Mouse (Mus musculus) liver, postnatal 0 days (tissue): ENCODE measurements at regions not wholly inside any gene's neighbourhood (a gene's known extent, or its start where the extent isn't known, plus 50 kb on each side); places are given as distances from the start of the nearest gene placed in this dataset.
A peak's percentile ranks its signal among the peaks of the same experiment; 100 is the strongest.

Source experiments
- ATAC-seq: fragments of 200-750 bp; cut with Nextera tagmentation; 2 replicates; pipeline ENCODE4 v1.8.0; 2017; ENCODE audit warnings: mild to moderate bottlenecking, moderate library complexity
- DNase-seq: peaks from one replicate; pipeline ENCODE4 v3.0.0-alpha.2; 2016
- H3K27ac ChIP-seq: fragments of 300-500 bp; sonication (generic); 2 replicates; pipeline ENCODE4 v1.5.1; 2014; ENCODE audit warnings: antibody characterized with exemption, moderate library complexity, mild to moderate bottlenecking, low read depth
- H3K27me3 ChIP-seq: fragments of 300-500 bp; sonication (generic); 2 replicates; pipeline ENCODE4 v1.6.1; 2014; ENCODE audit warnings: low read length, control low read depth, mixed read lengths; ENCODE audit not compliant: insufficient read depth
- H3K36me3 ChIP-seq: fragments of 300-500 bp; sonication (generic); replicated peaks from 2 replicates; pipeline ENCODE4 v1.6.1; 2014; ENCODE audit warnings: mild to moderate bottlenecking, control low read depth, low read length, moderate library complexity, mixed read lengths; ENCODE audit not compliant: insufficient read depth
- H3K4me1 ChIP-seq: fragments of 300-500 bp; sonication (generic); 2 replicates; pipeline ENCODE4 v1.6.1; 2014; ENCODE audit warnings: antibody characterized with exemption, mild to moderate bottlenecking, control low read depth; ENCODE audit not compliant: insufficient read depth
- H3K4me2 ChIP-seq: fragments of 300-500 bp; sonication (generic); 2 replicates; pipeline ENCODE4 v1.6.1; 2014; ENCODE audit warnings: low read depth, mild to moderate bottlenecking, low read length, moderate library complexity, mixed read lengths
- H3K4me3 ChIP-seq: fragments of 300-500 bp; sonication (generic); 2 replicates; pipeline ENCODE4 v1.5.1; 2014; ENCODE audit warnings: low read depth, low read length
- H3K9ac ChIP-seq: fragments of 300-500 bp; sonication (generic); replicated peaks from 2 replicates; pipeline ENCODE4 v1.6.1; 2014; ENCODE audit warnings: mild to moderate bottlenecking, moderate library complexity
- H3K9me3 ChIP-seq: fragments of 300-500 bp; sonication (generic); 2 replicates; pipeline ENCODE4 v1.6.1; 2016; ENCODE audit warnings: mild to moderate bottlenecking, control low read depth, low read length, mixed read lengths
- CTCF ChIP-seq: sonication (generic); IDR thresholded peaks from 2 replicates; pipeline ENCODE4 v1.5.1; 2016; ENCODE audit warnings: antibody characterized with exemption, low read depth
- EP300 ChIP-seq: IDR thresholded peaks from 2 replicates; pipeline ENCODE4 v1.6.1; 2016; ENCODE audit warnings: antibody characterized with exemption, low read depth, mild to moderate bottlenecking
- WGBS: fragments of 180-500 bp; shearing (Covaris S2); extraction: QIAGEN DNeasy Blood & Tissue Kit; methylation state at CpG from one replicate; pipeline ENCODE4 v1.1.7; 2014; ENCODE audit not compliant: insufficient replicate concordance; 5-methylcytosine and 5-hydroxymethylcytosine counted together

DNA sequence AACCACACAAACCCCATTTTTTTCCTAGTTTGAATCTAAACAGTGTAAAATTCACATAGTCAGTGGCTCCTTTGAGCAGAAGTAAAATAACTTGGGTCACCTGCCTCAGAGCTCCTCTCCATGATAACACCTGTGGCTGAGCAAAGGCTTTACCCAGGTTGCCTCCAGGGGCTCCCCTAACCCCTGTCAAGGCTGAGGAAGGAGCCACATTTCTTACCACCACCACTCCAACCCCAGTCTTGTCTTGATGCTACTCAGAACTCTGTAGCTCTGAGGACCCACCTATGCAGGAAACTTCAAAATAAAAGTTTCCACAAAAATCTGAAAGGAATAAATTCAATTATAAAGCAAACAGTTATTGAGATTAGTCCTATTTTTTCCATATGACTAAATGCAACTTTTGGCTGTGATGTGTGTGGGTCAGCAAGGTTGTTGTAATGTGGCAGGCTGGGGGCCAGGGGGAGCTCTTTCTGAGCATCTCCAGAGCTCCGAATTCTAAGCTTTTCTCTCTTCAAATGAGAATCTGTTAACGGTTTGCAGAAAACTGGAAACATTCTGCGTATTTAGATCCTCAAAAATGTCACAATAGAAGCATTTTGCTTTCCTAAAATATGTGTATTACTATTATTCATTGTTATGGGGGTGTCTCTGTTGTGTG lies 159.0 kb upstream of the Dusp10 start:
- H3K9me3 ChIP-seq = no peaks in the 10 kb centered on the region
- H3K9ac ChIP-seq = no peak overlapping the region
- no peaks in the 10 kb centered on the region for H3K4me1 ChIP-seq
- no peak for TF ChIP-seq EP300
- no peak; the same call in 1 of the 2 replicates for TF ChIP-seq CTCF
- H3K27ac ChIP-seq = no peak overlapping the region
- H3K4me2 ChIP-seq = no peak overlapping the region
- 64% methylated on average over 3 of the region's 3 CpGs for WGBS
- no peaks in the 10 kb centered on the region for H3K27me3 ChIP-seq
- DNase-seq = peak; percentile 15
- no peak for ATAC-seq
- H3K4me3 ChIP-seq = no peak overlapping the region
- H3K36me3 ChIP-seq = no peaks in the 10 kb centered on the region

DNA sequence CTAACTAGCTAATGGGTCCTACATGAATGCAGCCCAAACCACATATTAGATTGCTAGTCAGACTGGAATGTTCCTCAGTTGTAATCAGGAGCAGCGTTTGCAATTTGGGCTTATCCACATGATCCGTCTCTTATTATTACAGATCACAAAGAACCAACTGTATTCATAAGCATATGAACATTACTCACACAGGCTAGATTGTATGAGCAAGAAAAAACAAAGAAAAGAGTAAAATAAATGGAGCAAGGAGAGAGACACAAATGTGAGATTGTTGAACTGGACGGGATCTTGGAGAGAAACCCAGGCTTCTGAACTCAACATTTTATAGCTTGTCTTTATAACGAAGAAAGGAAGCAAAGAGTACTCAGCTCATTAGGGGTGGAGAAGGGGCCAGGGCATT lies 148.0 kb upstream of the Dusp10 start:
- H3K36me3 ChIP-seq = no peaks in the 10 kb centered on the region
- ATAC-seq = no peak
- TF ChIP-seq EP300 (no peak), CTCF (no peak)

DNA sequence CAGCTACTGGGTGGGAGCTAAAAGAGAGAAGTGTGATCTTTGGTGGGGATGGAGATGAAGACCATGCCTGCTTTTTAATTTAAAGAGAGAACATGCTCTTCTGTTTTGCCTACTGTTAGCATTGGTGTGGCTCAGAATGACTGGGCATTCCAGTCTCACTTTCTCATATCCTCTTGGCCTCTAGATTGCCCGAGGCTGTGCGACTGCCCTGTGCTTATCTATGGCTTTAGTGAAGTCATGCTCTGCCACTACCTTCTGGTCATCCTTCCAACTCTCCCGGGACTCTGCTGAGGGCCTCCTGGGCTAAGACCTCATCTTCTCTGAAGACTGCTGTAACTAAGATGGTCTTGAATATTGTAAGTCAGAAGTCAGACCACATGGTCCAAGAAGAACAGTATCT lies 147.5 kb upstream of the Dusp10 start:
- H3K36me3 ChIP-seq = no peaks in the 10 kb centered on the region
- H3K27ac ChIP-seq = no peak overlapping the region
- no peaks in the 10 kb centered on the region for H3K27me3 ChIP-seq
- H3K4me3 ChIP-seq = no peak overlapping the region
- 55% methylated on average over 3 of the region's 3 CpGs for WGBS
- no peak overlapping the region for H3K9ac ChIP-seq
- DNase-seq (no peak), ATAC-seq (no peak)
- H3K4me1 ChIP-seq = no peaks in the 10 kb centered on the region
- no peak overlapping the region for H3K4me2 ChIP-seq
- H3K9me3 ChIP-seq = no peaks in the 10 kb centered on the region
- TF ChIP-seq EP300 (no peak), CTCF (no peak)

More for the DNA sequence above, 148.0 kb upstream of the Dusp10 start:
- no peaks in the 10 kb centered on the region for H3K9me3 ChIP-seq
- H3K9ac ChIP-seq = no peak overlapping the region
- H3K27ac ChIP-seq = no peak overlapping the region
- no peak for DNase-seq
- WGBS = 75% methylated on average over 4 of the region's 4 CpGs
- H3K4me3 ChIP-seq = no peak overlapping the region
- H3K4me1 ChIP-seq = no peaks in the 10 kb centered on the region
- H3K27me3 ChIP-seq = no peaks in the 10 kb centered on the region
- no peak overlapping the region for H3K4me2 ChIP-seq

DNA sequence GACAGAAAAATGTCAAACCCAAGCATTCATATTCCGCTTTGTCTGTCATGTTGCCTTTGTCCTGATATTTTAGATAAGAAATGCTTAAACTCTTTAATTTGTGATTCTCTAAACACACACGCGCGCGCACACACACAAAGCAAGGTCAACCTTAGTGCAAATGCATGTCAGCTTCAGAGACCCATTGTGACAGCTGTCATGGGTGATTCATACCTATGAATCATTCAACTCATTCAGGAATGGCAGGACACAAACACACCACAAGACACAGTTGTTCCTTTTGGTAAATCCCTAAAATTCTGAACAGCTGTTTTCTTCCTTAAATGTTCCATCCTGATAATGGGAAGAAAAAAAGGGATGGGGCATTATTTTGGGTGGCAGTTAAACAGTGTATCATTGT lies 144.1 kb upstream of the Dusp10 start:
- H3K4me2 ChIP-seq = no peak overlapping the region
- no peak overlapping the region for H3K9ac ChIP-seq
- H3K36me3 ChIP-seq = no peaks in the 10 kb centered on the region
- H3K27ac ChIP-seq = no peak overlapping the region
- 92% methylated on average over 5 of the region's 5 CpGs for WGBS
- no peak for DNase-seq
- no peak overlapping the region for H3K4me3 ChIP-seq
- no peaks in the 10 kb centered on the region for H3K4me1 ChIP-seq
- no peak for ATAC-seq
- no peaks in the 10 kb centered on the region for H3K9me3 ChIP-seq
- H3K27me3 ChIP-seq = no peaks in the 10 kb centered on the region
- TF ChIP-seq EP300 (no peak), CTCF (no peak)

DNA sequence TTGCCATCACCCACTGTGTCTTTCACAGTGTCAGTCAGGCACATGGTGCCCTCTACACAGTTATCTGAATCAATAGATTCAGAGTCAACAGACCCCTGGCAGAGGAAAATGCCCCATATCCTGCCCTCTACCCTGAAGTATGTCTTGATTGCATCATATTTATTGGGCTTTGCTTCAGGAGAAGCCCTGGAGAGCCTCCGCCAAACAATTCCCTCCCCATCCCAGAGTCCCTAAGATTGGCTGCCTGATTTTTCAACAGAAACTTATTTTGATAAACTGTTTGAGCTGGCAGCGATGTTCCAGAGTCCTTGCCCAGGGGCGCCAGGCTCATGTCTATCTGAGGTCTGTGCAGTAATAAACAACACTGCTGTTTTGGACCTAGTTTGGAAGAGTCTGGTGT lies 117.2 kb upstream of the Dusp10 start:
- no peak overlapping the region for H3K27ac ChIP-seq
- ATAC-seq = no peak
- no peaks in the 10 kb centered on the region for H3K27me3 ChIP-seq
- H3K9ac ChIP-seq = no peak overlapping the region
- TF ChIP-seq CTCF (no peak), EP300 (no peak)
- H3K36me3 ChIP-seq = no peaks in the 10 kb centered on the region
- no peaks in the 10 kb centered on the region for H3K4me1 ChIP-seq
- H3K9me3 ChIP-seq = no peaks in the 10 kb centered on the region
- H3K4me2 ChIP-seq = no peak overlapping the region
- no peak overlapping the region for H3K4me3 ChIP-seq
- no peak for DNase-seq
- WGBS = 76% methylated on average over 3 of the region's 3 CpGs

DNA sequence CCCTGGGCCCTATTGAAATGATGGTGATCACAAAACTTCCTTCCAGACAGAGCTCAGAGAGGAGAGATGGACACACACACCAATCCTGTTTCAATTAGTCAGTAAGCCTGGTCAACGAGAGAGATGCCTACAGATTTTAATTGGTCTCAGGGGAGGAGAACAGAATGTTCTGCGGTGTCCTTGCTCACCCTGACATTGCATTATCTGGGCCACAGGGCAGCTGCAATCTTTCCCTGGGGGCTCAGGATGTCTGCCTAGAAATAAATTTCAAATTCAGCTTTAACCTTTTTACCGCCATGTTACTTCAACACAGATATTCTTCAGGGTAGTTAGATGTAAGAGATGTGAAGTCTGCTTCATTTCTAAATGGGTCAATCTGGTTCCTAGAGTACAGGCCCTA lies 115.0 kb upstream of the Dusp10 start:
- H3K4me1 ChIP-seq = no peaks in the 10 kb centered on the region
- DNase-seq = no peak
- H3K9ac ChIP-seq = no peak overlapping the region
- H3K4me2 ChIP-seq = no peak overlapping the region
- no peak for ATAC-seq
- H3K4me3 ChIP-seq = no peak overlapping the region
- 74% methylated on average over 3 of the region's 3 CpGs for WGBS
- no peak overlapping the region for H3K27ac ChIP-seq
- H3K36me3 ChIP-seq = no peaks in the 10 kb centered on the region
- H3K27me3 ChIP-seq = no peaks in the 10 kb centered on the region
- TF ChIP-seq CTCF (no peak), EP300 (no peak)
- H3K9me3 ChIP-seq = no peaks in the 10 kb centered on the region

DNA sequence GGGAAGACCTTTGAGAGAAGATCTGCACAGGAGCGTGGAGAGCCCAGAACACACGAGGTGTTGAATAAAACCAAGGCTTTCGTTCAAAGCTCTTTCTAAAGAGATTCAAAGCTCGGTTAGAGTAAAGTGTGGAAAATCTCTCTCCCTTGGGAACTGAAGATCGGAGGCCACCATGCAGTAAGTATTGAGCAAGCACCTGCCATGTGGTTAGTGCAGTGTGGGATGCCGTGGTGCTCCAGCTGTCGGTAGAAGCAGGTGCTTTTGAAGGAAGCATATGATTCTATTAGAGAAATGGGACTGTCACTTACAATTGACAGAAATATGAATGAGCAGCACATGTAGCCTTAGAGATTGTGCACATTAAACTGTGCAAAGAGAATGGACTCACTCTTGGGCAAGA lies 108.5 kb upstream of the Dusp10 start:
- no peaks in the 10 kb centered on the region for H3K36me3 ChIP-seq
- H3K4me3 ChIP-seq = no peak overlapping the region
- H3K9ac ChIP-seq = no peak overlapping the region
- no peaks in the 10 kb centered on the region for H3K9me3 ChIP-seq
- TF ChIP-seq EP300 = no peak
- TF ChIP-seq CTCF = no peak
- H3K27me3 ChIP-seq = no peaks in the 10 kb centered on the region
- H3K4me2 ChIP-seq = no peak overlapping the region
- ATAC-seq (no peak), DNase-seq (no peak)
- H3K4me1 ChIP-seq = no peaks in the 10 kb centered on the region; the same call in 1 of the 2 replicates
- WGBS = 84% methylated on average over 7 of the region's 7 CpGs
- H3K27ac ChIP-seq = no peak overlapping the region
